Mouse (Mus musculus): ENCODE data around the gene Mif4gd.

The Mif4gd gene

DNA sequence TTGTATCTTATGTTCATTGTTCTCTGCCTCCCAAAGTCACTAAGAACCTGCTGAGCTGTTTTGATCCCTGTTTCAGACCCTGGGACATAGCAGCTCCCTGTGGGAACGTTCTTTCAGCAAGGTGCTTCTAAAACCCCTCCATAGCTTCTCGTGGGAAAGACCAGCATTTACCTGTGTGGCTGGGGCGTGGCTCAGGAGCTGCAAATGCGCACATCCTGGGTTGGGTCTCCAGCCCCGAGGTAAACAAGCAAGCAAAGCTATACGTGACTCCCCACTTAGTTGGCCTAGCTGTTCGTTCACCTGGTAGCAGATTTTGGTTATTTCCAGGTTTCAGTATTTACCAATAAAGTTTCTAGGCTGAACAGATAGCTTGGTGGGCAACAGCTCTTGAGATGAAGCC lies 19.5 kb upstream of the Mif4gd start:
- no peak for DNase-seq

DNA sequence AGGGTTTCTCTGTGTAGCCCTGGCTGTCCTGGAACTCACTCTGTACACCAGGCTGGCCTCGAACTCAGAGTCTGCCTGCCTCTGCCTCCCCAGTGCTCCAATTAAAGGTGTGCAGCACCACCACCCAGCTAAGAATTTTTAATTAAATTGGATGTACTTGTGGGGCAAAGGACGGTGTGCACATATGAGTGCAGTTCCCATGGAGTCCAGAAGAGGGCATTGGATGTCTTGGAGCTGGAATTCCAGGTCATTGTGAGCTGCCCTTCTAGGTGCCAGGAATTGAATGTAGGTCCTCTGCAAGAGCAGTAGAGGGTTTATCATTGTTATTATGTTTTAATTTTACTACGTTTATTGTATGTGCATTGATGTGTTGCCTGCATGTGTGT lies 18.7 kb upstream of the Mif4gd start:
- peak; percentile 54 for DNase-seq

DNA sequence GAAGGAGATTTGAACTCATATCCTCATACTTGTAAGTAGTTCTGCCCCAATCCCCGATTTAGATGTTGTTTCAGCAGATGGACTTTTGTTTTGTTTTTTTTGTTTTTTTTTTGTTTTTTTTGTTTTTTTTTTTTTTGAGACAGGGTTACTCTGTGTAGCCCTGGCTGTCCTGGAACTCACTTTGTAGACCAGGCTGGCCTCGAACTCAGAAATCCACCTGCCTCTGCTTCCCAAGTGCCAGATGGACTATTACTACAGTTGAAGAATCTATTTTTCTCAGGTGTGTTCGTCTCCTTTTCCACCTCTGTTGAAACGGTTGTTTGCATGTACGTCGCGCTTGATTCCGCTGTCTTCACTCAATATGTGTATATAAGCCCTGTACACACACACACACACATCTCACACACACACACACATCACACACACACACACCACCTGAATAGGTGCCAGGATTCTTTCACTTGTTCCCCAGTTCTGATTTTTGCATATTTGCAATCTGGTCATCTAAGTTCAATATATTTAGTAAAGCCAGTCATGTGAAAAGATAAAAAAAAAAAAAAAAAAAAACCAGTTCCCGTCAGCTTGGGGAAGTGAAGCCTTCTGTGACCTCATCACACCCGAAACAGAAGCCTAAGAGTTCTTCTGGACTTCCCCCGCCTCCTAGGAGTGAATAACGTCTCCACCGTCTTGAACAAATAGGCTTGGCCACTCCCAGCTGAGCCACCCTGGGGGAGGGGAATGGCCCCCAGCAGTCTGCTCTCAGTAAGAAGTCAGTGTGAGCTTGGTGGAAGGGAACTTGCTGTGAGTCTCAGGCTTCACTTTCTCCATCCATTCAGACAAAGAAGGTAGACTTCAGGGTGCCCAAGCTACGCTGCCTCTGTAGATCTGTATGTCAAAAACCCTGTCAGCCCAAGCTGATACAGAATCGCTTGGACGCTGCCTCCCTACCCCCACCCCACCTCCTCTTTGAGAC lies 18.0 kb upstream of the Mif4gd start:
- no peak for DNase-seq

DNA sequence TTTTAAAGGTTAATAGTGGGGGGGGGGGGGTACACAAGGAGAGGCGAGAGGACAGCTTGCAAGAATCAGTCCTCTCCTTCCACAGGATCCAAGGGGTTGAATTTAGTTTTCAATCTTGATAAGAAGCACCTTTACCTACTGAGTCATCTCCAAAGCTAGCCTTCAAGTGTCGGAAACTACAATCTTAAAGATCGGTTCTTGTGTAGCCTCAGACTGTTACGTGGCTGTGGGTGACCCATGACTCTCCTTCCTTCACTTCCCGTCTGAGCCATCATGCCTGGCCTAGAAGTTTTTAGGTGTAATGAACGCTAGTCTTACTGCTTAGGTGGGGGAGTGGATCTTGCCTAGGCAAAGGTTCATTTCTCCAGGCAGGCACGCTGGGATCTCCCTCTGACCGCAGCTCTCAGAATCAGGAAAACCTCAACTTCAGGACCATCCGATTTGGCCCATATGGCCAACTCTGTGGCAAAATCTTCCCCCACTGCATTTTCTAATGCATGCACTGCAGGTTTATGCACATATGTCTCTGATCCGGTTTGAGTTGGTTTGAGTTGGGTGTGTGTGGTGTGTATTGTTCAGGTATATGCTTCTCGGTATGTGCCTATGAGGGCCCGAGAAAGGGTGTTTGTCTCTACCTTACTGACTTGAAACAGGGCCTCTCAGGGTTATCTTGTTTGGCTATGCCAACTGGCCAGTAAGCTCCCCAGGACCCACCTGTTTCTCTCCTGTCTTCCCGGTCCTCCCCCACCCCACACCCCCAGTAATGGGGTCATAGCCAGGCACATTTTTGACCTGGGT lies 17.2 kb upstream of the Mif4gd start:
- DNase-seq = peak; percentile 46

DNA sequence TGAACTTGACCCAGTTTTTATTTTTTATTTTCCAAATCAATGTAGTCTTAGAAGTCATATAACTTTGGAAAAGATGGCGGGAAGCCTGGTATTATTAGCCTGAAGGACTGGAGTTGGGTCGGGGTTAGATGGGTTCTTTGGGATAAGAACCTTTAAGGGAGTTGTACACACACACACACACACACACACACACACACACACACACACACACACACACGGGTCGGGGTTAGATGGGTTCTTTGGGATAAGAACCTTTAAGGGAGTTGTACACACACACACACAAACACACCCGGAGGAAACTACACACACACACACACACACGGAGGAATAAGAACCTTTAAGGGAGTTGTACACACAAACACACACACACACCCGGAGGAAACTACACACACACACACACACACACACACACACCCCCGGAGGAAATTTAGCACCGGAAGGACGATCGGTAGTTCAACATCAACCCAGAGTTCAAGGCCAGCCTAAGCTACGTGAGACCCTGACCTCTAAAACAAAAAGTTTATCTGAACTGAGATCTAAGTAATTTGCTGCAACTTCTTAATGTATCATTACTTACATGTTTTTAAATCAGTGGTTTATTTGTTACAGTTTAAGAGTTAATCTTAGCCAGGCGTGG lies 15.8 kb upstream of the Mif4gd start:
- no peak for DNase-seq

DNA sequence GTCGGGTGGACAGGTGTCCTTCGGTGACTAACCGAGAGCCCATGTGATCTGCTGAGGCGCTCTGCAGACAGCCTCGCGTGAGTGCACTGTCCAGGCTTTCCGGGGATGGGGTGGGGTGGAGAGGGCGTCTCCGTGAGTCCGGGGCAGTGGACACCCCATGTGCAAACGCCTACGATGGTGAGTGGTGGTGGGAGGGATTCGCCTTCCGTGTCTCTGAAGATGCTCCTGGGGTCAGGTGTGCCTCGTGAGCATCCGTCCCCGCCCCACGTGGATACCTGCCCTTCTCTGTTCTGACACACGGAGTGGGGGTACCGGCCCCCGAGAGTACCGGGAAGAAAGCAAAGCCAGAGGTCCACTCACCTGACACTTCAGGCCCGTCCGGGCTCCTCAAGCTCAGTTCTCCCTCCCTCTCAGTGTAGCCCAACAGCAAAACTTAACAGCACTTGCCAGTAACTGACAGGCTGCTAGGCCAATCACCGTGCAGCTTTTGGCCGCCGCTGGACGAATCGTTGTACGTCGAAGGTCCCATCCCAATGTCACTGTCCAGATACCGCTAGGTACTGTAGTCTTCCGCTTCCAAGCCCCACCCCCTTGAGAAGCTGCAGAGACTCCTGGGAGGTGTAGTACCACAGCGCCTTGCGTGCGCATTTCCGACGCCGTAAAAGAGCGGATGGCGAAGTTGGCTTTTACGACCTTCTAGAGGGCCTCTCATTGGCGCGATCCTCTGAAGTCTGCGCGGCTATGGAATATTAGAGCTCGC lies 15.1 kb upstream of the Mif4gd start, which contains the start of gene Slc25a19:
Gene Slc25a19 (minus strand): TSS at position 591 of the 760 bp plus-strand sequence.
- peak; percentile 100 for DNase-seq

DNA sequence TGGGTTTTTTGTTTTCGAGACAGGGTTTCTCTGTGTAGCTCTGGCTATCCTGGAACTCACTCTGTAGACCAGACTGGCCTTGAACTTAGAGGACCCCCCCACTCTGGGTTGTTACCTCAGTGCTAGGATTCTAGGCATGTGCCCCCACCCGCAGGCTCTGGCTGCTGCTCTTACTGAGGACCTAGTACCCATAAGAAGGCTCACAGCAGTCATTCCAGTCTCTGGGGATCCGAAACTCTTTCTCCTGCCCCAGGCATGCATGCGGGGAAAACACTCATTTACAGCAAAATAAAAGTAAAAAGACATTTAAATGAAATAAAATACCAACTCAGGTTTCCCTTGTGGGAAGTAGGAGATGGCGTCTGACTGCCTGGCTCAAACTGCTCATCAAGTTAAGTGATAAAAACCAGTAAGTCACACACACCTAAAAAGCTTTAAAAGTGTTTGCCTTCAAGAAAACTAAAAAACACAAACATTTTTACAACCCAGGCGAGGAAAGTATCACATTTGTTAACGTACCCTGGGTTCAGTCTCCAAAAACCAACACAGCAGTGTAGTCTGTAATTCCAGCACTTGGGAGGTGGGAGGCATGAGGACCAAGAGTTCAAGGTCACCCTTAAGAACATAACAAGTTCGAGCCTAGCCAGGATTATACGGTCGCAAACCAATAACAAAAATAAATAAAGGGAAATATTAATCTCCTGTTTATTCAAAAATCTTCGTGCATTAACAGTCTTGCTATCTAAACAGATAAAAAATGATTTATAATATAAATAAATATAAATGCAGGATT lies 14.3 kb upstream of the Mif4gd start:
- DNase-seq = peak; percentile 48

DNA sequence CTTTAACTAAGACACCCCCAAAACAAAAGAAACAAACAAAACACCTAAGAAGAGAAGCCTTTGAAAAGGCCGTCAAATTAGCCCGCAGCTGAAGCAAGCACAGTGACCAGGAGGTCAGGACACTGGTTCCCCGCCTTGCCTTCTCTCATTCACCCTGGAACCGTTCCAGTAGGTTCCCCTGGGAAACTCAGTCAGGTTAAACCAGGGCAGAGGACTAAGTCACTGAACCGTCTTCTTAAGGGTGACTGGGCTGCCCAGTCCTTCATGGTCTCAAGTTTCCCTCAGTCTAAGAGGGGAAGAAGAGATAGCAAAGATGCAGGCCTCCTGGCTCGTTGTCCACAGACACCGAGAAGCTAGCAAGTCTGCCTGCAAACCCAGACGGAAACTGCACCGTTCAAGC lies 13.1 kb upstream of the Mif4gd start:
- peak; percentile 48 for DNase-seq

DNA sequence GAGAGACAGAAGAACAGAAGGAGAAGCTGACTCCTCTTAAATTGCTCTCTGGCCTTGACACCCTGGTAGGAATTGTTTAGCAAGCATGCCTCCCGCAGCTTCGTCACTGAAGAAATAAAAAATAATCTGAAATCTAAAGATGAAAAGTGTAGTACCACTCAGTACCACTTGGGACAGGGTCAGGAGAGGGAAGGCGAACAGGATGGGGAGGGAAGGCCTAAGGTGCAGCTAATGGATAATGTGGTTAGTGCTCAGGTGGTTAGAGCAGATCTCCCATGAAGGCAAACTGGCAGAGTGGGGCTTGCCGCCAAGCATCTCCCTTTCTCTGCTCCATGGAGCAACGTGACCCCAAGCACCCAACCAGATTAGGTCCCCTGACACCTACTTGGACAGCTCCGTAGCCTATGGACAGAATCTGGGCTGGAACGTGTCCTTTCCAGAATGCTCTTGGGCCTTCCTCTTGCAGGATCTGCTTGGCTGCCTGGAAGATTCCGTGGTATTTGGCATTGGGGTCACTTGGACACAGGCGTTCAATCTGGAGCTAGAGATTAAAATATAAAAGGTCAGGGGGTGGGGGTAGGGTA lies 10.8 kb upstream of the Mif4gd start:
- no peak for DNase-seq

DNA sequence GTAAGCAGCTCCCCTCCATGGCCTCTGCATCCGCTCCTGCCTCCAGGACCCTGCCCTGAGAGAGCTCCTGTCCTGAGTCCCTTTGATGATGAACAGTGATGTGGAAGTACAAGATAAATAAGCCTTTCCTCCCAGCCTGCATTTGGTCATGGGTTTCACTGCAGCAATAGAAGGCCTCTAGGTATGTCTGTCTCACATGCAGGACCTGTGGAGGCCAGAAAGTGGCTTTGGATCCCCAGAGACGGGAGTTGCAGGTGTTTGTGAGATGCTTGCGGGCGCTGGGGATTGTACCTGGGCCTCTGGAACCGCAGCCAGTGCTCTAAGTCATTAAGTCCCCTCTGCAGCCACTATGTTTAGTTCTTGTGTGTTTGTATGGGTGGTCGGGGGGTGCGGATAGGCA lies 7.2 kb upstream of the Mif4gd start:
- DNase-seq = no peak

DNA sequence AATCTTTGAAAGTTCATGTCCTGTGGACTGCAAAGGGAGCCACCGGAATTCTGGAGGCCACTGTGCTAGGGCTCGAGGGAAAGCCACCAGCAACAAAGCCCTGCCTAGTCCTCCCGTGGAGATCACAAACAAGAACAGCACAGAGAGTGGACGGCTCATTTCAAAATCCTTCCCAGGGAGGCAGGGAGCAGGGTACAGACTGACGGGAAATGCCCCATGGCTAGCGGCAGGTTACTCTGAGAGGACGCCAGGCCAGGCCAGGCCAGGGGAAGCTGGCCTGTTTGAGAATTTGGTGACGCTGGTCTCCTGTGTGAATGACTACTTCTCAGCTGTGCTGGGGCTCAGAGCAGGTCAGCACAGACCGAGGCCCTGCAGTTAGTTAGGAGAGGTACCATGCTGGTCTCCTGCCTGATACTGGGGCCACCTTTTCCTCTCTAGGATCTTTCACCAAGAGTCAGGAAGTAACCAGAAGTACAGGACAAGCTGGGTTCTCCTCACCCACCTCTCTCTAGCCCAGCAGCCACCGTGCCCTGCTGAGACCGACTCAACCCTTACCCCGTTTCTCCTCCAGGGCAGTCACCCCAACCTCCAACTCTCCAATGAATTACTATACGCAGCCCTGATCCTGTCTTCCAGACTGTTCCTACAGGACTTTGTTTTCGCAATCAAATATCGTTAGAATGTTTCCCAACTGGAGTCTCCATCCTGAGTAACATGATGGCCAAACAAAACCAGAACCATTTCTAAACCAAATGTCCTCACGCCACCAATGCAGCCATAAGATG lies 6.2 kb upstream of the Mif4gd start:
- DNase-seq = no peak

DNA sequence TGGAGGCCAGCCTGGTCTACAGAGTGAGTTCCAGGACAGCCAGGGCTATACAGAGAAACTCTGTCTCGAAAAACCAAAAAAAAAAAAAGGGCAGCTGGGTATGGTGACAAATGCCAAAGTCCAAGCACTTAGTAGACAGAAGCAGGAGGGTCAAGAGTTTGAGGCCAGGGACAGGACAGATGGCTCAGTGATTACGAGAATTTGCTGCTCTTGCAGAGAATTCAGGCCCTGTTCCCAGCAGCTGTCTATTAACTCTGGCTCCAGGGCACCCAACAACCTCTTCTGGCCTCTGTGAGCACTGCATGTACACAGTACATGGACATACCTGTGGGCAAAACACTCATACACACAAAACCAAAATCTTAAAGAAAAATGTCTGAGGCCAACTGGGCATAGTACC lies 5.2 kb upstream of the Mif4gd start:
- DNase-seq = no peak

DNA sequence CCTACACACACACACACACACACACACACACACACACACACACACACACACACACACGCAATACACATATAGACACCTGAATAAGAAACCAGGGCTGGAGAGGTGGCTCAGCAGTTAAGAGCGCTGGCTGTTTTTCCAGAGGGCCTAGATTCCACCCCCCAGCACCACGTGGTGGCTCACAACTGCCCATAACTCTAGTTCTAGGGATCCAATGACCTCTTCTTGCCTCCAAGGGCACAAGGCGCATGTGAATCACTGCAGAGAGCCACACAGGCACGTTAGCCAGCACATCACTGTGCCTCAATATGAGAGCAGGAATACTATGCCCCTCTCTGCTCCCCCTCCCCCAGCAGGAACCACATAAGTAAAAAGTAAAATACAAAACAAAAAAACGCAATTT lies 4.1 kb upstream of the Mif4gd start:
- DNase-seq = no peak

DNA sequence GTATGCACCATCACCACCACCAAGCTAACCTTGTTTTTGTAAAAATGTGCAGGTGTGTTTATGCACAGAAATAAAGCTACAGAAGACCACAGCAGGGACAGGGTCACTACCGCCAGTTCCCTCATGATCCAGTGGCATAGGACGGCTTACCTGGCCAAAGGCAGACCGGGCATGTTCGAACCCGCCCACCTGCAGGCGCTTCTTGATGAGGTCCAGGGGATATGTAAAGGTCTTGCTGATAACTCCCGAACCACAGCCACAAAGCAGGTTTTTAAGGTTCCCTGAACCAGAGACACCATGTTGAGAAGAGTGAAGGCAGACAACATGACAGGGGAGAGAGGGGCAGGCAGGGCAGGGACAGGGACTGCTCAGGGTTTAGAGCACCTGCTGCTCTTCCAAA lies 3.6 kb upstream of the Mif4gd start:
- peak; percentile 18 for DNase-seq

DNA sequence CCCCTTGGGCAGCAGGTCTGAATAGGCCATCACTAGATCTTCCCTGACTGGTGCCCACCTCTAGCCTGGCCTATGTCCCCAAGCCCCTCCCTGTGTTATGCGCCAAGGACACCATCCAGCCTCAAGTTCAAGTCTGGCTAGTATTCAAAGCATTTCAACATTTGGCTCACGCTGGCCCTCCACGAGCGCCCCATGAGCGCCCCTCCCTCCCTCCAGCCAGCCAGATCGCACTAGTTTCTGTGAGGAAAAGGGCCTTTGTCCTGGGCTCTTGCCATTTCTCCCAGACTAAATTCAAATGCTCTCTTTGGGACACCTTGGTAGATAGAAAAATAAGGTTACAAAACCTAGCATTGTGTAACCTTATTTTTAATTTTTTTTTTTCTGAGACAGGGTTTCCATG lies 3.1 kb upstream of the Mif4gd start:
- peak; percentile 35 for DNase-seq

DNA sequence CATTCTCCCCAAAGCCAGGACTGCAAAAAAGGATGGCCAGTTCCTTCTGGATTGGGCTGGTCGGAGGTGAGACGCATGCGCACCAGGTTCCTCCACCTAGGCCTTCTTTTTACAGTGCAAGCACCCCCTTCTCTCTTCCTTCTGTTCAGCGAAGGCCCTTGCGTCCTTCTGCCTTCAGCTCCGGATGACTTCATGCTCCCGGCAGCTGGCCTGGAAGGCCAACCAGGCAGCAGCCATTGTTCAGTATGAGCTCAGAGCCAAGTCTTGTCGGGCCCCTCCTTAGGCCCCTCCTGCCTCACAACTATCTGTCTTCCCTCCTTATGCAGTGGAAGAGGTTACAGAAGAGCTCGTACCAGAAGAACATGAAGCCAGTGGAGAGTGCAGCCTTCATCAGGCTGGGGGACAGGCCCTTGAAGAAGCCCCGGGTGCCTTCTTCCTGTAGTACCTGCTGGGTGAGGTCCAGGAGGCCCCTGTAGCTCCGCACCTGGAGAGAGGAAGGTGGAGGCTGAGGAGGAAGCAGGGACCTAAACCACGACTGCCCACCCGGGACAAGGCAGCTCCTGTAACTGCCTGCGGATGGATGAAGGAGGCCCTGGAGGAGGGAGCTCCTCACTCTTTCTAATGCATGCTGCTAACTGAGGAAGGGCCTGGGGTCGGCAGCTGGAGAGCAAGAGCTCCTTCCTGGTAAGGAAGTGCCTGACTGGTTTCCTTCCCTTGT lies 2.5 kb upstream of the Mif4gd start:
- DNase-seq = peak; percentile 35

DNA sequence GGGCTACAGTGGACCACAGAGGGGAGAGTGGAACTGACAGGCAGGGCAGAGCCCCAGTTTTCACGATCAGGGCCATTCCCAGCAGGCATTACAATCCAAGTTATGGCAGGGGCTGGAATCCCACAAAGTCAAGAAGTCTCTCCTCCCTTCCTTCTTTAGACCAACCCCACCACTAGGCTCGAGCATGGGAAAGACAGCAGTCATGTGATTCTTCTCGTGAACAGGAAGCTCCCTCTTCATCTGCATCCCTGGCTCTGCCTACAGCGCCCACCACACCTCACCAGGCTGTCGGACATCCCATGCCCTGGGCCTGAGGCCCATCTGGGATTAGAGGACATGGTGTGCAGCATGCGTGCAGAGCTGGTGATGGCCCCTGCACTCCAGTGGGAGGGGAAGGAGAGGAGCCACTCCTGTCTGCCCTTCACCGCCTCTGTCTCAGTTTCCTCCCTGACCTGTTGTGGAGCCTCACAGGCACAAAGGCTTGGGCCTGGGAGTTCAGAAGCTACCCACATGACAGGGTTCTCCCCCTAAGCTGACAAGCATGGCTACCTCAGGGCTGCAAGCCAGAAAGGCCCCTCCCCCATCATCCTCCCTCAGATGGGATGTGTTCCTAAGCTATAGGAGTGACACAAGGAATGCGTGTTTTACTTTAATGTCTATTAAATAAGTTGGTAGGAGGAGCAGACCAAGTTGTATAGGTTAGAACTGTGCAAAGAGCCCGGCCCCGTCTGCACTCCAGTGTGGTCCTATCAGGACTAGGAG lies 1.8 kb upstream of the Mif4gd start:
- peak; percentile 54 for DNase-seq

DNA sequence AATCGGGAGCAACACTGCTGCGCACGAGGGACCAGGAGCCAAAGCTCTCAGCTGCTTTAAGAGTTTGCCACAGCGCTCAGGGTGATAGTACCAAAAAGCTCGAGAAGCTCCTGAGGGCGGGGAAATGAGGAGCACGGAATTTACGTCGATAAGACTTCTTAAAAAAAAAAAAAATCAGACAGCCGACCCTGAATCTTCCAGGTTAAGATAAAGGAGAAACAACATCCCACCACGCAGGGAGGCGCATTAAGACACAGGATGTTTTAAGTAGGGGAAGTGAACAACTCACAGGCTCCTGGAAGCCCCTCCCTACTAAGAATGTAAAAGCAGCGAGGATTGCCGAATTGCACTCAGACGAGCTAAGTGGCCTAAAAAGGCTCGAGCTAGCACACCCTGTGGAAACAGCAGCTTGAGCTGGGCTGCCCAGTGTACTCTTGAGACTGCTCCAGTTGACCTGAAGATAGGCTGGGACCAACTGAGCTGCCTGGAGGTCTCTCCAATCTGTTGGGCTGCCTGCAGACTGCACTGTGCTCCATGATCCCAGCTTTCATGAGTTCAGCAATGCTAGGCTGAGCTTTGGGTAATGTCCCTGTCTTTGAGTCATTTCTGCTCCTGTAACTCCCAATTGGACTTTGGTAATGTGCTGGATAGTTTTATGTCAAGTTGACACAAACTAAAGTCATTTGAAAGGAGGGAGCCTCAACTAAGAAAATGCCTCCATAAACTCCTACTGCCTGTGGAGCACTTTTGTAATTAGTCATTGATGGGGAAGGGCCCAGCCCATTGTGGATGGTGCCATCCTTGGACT lies 573 bp upstream of the Mif4gd start:
- DNase-seq = peak; percentile 47

All from cerebellum, adult 11-12 months (tissue).